Mouse (Mus musculus) left cerebral cortex, adult 8-10 months (tissue): ENCODE data around the gene 4921524J17Rik. TPM values are rescaled to one million over a fixed set of nuclear protein-coding genes. Genes with fewer than 3 reads are reported as not detected.

Experiments
- DNase-seq, 2 experiments: peaks; one replicate each; pipeline ENCODE4 v3.0.0; 2022; ENCODE audit warnings: low spot score in 2 of 2
- total RNA-seq, 4 experiments: library from RNA; stranded (reverse); gene quantifications; 2 replicates each; pipeline ENCODE4 v1.2.4; 2022

The 4921524J17Rik gene
- total RNA-seq: 10 to 100 TPM in 2 of 4 experiments, 1 to 10 TPM in 2; 8.9 to 11.2 (median 9.8) TPM

- DNase-seq: peak; percentile 83 to 98
These were observed at the start of gene 4921524J17Rik for GRCm38 (mm10) chr8:85432168-85433016. TSS of gene 4921524J17Rik (minus strand) at chr8:85432833.

GRCm38 (mm10) chr8:85482427-85482826 lies 49.8 kb upstream of the 4921524J17Rik start:
- DNase-seq: no peak

- no peak for DNase-seq
These were observed 49.3 kb upstream of the 4921524J17Rik start for GRCm38 (mm10) chr8:85481900-85482299.

GRCm38 (mm10) chr8:85479710-85480109 lies 47.1 kb upstream of the 4921524J17Rik start:
- DNase-seq: no peak

DNA sequence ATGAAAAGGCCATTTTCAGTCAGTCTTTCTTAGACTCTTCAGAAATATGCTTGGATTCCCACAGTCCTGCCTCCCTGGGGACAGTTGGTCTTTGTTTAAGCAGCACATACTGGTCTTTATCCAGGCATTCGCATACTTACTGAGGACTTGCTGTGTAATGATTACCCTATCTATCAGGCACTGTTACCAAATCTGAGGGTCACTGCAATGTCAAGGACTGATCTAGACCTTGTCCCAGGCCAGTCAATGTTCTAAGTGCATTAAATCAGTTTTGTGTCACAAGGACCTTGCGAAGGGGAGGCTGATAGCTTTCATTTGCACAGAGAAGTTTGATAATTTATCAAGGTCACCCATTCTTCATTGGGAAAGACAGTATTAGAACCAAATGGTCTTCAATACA lies 45.8 kb upstream of the 4921524J17Rik start:
- no peak for DNase-seq

DNA sequence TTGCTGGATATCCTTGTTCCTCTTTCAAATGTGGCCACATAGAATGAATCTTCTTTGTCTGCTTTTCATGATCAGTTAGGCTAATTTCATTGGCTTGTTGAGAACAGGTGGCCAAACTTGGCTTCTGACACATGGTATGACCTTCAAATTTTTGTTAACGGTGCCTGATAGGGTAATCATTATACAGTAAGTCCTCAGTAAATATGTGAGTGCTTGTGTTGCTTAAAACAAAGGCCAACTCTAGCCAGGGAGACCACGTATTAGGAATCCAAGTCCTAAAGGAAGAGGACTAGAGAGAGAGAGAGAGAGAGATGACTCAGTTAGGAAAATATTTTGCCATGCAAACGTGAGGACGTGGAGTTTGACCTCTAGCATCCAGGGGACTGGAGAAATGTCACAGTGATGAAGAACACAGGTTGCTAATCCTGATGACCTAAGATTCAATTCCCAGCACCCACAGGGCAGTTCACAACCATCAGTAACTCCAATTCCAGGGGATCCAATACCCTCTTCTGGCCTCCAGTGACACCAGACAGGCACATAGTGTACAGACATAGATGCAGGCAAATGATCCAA lies 44.4 kb upstream of the 4921524J17Rik start:
- no peak for DNase-seq

- DNase-seq: no peak
These were observed 42.3 kb upstream of the 4921524J17Rik start for GRCm38 (mm10) chr8:85474924-85475323.

GRCm38 (mm10) chr8:85473246-85473645 lies 40.6 kb upstream of the 4921524J17Rik start:
- DNase-seq: no peak

DNA sequence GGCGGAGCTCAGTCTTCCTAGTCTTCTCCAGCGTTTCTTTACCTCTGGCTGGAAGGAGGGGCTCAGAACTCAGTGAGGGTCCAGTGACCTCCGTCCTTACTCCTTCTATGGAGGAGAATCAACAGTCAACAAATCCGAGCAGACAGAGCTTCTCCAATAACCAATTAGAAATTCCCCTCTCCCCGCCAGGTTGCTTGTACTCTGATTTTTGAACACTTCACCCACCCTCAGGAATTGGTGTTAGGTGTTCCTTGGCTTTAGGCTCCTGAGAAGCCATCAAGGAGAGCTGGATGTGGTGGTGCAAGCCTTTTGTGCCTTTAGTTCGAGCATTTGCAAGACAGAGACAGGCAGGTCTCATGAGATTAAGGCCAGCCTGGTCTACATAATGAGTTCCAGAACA lies 40.2 kb upstream of the 4921524J17Rik start:
- no peak for DNase-seq

DNA sequence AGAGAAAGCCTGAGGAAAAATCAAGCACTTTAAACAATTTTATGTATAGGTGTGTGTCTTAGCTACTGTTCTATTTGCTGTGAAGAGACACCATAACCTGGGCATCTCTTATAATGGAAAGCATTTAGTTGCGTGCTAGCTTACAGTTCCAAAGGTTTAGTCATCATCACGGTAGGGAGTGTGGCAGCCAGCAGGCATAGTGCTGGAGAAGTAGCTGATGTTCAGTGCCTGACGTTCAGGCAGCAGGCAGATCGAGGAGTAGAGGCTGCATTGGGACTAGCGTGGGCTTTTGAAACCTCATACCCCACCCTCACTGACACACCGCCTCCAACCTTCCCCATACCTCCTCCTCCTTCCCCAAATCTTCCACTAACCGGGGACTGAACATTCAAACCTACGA lies 38.1 kb upstream of the 4921524J17Rik start:
- DNase-seq: no peak

DNA sequence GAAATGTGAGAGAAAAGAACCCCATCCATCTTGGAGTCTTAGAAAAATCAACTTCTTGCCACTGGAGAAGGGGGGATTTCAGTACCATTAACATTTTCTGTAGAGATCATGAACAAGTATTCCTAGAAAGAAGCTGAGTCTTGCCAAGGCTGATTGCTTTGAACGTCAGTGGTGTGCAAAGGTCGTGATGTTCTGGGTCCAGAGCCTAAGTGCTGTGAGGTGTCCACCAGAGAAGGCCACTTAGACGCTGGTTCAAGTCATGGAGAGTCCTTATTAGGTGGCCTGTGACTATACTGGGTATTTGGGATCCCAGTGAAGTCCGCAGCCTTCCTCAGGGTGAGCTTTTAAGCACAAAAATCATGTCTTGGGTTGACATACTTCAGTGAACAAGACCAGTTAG lies 33.4 kb upstream of the 4921524J17Rik start:
- DNase-seq: no peak

DNA sequence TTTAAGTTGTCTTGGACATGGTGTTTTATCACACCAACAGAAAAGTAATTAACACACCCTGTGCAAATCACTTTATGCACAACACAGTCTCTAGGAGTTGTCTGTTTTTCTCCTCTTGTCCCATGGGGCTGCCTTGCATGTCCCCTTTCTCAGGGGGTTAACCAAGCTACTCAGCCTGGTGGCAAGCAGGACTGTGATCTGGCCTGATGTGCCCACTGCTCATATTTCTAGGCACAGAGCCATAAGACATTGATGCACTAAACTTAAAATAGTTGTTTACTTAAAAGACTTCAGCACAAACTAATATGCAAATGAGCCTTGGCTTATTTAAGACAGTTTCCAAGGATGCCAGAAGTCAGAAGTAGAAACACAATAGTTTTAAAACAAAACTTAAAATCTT lies 31.7 kb upstream of the 4921524J17Rik start:
- DNase-seq: no peak

DNA sequence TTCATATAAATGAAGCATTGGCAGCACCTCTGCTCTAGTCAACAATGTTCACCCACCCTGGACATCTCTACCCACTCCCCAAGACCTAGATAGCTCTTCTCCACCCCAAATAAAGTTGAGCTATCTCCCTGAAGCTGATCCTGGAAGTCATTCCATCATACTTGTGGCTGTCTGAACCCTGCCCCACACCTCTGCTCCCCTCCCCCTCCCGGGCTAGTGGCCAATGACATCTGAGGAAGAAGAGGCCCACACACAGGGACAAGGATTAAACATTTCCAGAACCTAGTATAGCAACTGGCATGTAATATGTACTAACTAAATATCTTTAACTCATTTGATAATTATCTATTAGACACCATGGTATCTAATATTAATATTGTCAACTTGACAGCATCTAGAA lies 29.8 kb upstream of the 4921524J17Rik start:
- no peak for DNase-seq

DNA sequence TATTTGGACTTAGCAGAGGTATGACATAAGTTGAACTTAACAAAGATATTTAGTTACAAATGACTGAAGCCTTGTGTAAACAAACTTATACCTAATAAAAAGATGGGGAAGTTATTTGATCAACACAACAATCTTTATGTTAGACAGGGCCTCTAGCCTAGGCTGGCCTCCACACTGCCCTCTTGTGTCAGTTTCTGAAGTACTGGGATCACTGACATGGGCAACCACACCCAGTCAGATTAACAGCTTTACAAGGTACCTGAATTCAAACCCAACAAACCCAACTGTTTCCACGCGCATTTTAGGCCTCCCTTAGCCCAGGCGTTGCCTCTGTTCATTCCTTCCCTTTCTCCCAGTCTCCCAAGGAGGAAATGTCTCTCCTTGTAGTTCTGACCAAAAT lies 28.7 kb upstream of the 4921524J17Rik start:
- DNase-seq: no peak

DNA sequence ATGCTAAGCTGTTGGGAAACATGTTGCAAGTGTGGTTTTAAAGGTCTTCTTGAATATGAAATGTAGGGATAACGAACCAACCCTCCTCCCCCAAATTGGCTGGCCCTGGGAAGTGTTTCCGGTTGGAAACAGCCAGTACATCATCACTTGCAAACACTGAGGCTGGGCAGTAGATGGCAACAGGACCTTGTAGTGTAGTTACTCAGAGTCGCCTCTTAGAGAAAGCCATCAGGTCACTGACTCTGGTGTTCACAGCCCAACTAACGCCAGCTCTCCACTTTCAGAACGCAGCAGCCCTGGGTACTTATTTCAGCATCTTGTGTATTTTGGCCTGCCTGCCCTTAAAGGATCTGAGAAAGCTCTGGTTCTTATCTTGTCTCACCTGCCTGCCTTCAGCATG lies 28.2 kb upstream of the 4921524J17Rik start:
- no peak for DNase-seq

DNA sequence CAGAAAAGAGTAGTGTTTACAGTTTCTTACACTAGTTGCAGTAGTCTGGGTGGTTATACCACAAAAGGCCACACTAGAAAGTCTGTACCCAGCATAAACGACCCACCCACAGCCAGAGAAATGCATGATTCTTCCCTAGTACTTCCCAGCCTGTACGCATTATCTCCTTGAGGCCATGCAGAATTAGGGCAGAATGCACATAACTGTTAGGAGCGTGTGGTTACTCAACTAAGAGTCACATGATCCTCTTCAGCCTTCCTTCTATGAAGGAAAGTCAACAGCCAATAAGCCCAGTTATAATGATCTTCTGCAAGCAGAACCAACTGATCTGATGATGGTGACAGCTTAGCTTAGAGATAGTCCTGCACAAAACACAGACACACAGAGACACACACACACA lies 26.9 kb upstream of the 4921524J17Rik start:
- DNase-seq: no peak

- DNase-seq: peak in 1 of 2 experiments; percentile 31
These were observed 23.9 kb upstream of the 4921524J17Rik start for GRCm38 (mm10) chr8:85456536-85456935.

DNA sequence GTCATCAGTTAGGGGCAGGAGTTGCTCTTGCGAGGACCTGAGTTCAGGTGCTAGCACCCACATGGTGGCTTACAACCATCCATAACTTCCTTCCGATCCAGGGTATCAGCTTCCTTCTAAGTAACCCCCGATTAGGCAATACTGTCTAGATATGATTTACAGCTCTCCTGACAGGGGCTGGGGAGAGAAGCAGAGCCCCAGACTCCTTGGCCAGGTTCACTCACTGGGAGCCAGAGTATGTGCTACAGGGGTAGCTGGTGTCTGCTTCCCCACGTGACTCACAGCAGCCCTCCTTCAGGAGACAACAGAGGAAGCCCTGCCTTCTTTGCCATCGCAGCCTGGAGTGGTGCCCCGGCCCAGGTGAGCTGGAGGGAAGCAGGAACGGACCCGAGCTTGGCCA lies 22.1 kb upstream of the 4921524J17Rik start:
- DNase-seq: no peak

DNA sequence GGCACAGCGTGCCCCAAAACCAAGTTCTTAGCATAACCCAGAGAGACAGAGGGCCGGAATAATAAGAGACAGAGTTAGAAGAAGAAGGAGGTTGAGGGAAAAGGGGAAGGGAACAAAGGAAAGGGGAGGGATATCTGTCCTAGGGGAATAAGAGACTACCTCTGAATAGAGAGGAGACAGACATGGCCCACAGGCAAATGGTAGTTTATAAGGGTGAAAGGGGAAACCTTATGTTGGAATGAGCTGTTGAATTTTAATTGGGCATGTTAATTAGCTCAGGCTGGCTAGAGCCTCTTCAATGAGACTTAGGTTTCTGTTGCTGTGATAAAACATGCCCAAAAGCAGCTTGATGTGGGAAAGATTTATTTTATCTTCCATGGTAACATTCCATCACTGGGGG lies 20.6 kb upstream of the 4921524J17Rik start:
- DNase-seq: no peak

DNA sequence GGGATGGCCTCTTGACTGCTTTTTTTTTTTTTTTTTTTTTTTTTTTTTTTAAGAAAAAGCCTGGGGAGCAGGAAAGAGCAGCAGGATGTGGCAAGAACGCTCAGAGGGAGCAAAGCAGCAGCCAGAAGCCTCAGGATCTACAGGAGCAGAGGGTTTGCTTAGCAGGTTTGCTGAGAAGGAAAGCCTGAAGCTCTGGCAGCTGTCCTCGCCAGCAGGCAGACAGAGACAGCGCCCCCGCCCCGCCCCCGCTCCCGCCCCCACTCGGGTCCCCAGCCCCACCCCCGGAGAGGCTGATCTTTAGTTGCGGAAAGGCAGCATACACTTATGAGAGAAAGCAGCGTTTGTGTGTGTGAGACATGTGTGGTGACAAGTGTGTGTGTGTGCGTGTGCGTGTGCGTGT lies 19.7 kb upstream of the 4921524J17Rik start:
- no peak for DNase-seq

DNA sequence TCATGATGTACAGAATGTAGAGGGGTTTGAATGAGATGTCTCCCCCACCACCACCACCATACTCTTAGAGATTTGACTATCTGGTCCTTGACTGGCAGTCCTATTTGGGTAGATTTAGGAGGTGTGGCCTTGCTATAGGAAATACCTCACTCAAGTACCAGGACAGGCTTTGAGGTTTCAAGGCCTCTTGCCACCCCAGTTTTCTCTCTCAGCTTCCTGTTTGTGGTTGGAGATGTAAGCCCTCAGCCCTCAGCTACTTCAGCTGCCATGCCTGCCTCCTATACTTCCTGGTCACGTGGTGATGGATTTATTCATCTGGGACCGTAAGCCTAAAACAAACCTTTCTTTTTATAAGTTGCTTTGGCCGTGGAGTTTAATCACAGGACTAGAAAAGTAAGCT lies 17.7 kb upstream of the 4921524J17Rik start:
- no peak for DNase-seq

- no peak for DNase-seq
These were observed 13.5 kb upstream of the 4921524J17Rik start for GRCm38 (mm10) chr8:85445936-85446685.
